Mouse (Mus musculus) heart, adult 2 months (tissue): ENCODE measurements around the gene Stat6.

ENCODE experiments used
- CTCF ChIP-seq: fragments of 200-600 bp; IDR thresholded peaks from 2 replicates; pipeline ENCODE4 v1.8.1; 2022; ENCODE audit warnings: antibody characterized with exemption, mild to moderate bottlenecking, moderate library complexity
- POLR2A ChIP-seq: fragments of 200-500 bp; IDR thresholded peaks from 2 replicates; pipeline ENCODE4 v1.6.1; 2011; ENCODE audit warnings: mild to moderate bottlenecking, low read depth, low read length, control low read depth; ENCODE audit not compliant: insufficient read depth

DNA sequence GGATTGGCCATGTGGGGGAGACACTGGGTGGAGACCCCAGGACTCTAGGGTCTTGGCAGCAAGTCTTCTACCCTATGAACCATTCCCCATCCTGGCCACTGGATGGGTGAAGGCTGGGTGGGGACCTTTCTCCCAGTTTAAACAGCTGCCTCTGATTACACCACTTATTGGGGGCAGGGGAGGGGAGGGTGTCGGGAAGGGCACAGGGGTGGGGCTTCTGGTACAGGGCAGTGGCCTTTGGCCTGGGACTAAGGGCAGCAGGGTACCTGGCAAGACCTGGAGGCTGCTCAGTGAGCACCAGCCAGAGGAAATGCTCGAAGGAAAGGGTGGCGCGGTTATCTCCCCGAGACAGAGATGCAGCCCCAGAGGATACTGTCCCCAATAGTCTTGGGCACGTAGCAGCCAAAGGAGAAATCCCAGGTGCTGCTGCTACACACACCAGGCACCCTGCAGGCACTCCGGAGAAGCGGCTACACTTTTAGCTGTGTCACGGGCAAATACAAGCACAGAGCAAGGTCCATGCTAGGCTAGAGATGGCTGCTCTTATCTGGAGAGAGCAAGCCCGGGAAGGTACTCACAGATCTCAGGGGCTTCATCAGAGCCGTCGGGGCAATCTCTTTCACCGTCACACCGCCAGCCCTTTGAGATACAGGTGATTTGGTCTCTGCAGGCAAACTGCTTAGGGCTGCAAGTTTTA, 30.6 kb upstream of the Stat6 start:
- TF ChIP-seq CTCF (no peak), POLR2A (no peak)
